ENCODE assay signal across 26 mouse cellular contexts in the genomic region with DNA sequence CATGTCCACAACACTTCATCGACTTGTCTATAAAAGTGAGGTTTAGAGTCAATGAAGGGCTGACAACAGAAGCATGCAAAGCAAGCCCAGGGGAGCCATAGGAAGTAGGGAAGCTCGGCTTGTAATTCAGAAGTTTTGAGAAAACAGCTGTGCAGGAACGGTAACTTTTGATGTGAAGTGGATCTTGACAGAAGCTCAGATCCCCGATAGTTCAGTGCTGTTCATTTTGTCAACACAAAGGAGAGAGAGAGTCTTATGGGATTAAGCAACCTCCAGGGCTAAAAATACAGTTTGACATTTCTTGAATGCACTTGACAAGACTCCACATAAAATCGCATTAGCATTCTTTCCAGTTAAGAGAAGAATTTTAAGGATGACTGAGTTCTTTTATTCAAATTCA.
DNase-seq lines count a peak whose midpoint lies in the region; ATAC-seq lines count a peak whose summit lies in the region.
"Had no signal": no experiment of that assay in that cellular context is flagged by ENCODE, and none has a peak within 500 bp of the region (broad histone marks: within the 10 kb centered on the region; RNA-seq: fewer than 3 reads in every experiment).

No protein-coding gene starts in this region.

- WGBS in heart, embryonic 12.5 days = 50% methylated on average over 5 of the region's 5 CpGs
- 16% methylated on average over 5 of the region's 5 CpGs for WGBS in midbrain, embryonic 13.5 days
- 14% methylated on average over 5 of the region's 5 CpGs for WGBS in midbrain, embryonic 15.5 days

- no peak overlapping the region for H3K27ac ChIP-seq in heart, embryonic 12.5 days (ENCODE audit: poor library complexity, severe bottlenecking)
- H3K27ac ChIP-seq in midbrain, embryonic 13.5 days = no peak overlapping the region
- H3K27ac ChIP-seq in midbrain, embryonic 15.5 days = no peak overlapping the region
- H3K27ac ChIP-seq: embryonic facial prominence, embryonic 13.5 days; forebrain, embryonic 12.5 days; liver, embryonic 12.5 days; stomach, embryonic 15.5 days had no signal

- no peaks in the 10 kb centered on the region for H3K4me1 ChIP-seq in heart, embryonic 12.5 days (replicated peaks)
- H3K4me1 ChIP-seq in midbrain, embryonic 13.5 days (replicated peaks) = peaks cover 13% of the 10 kb centered on the region
- H3K4me1 ChIP-seq in midbrain, embryonic 15.5 days = peaks cover 13% of the 10 kb centered on the region
- H3K4me1 ChIP-seq: embryonic facial prominence, embryonic 13.5 days; liver, embryonic 12.5 days; stomach, embryonic 15.5 days had no signal

- H3K4me2 ChIP-seq in heart, embryonic 12.5 days = no peak overlapping the region
- no peak overlapping the region for H3K4me2 ChIP-seq in midbrain, embryonic 13.5 days (replicated peaks)
- no peak overlapping the region for H3K4me2 ChIP-seq in midbrain, embryonic 15.5 days
- H3K4me2 ChIP-seq: embryonic facial prominence, embryonic 13.5 days; forebrain, embryonic 12.5 days; liver, embryonic 12.5 days; stomach, embryonic 15.5 days had no signal

- no peaks in the 10 kb centered on the region for H3K9me3 ChIP-seq in heart, embryonic 12.5 days (replicated peaks)
- H3K9me3 ChIP-seq in midbrain, embryonic 13.5 days = no peaks in the 10 kb centered on the region
- no peaks in the 10 kb centered on the region for H3K9me3 ChIP-seq in midbrain, embryonic 15.5 days
- H3K9me3 ChIP-seq: embryonic facial prominence, embryonic 13.5 days; forebrain, embryonic 12.5 days; stomach, embryonic 15.5 days had no signal

- no peak for ATAC-seq in heart, embryonic 12.5 days (ENCODE audit: insufficient number of reproducible peaks, low FRiP score)
- peak; percentile 63; the same call in 1 of the 2 replicates for ATAC-seq in midbrain, embryonic 13.5 days
- no peak for ATAC-seq in midbrain, embryonic 15.5 days (replicated peaks)
- ATAC-seq: hindbrain, embryonic 16.5 days; liver, embryonic 12.5 days; liver, postnatal 0 days had no signal

- H3K36me3 ChIP-seq in heart, embryonic 12.5 days = no peaks in the 10 kb centered on the region
- no peaks in the 10 kb centered on the region for H3K36me3 ChIP-seq in midbrain, embryonic 13.5 days
- H3K36me3 ChIP-seq in midbrain, embryonic 15.5 days (replicated peaks) = no peaks in the 10 kb centered on the region
- H3K36me3 ChIP-seq: embryonic facial prominence, embryonic 13.5 days; forebrain, embryonic 12.5 days; G1E; liver, embryonic 12.5 days; stomach, embryonic 15.5 days had no signal

- H3K27me3 ChIP-seq in heart, embryonic 12.5 days (replicated peaks) = peaks cover 9% of the 10 kb centered on the region; the same call in 1 of the 2 replicates
- H3K27me3 ChIP-seq in midbrain, embryonic 13.5 days = no peaks in the 10 kb centered on the region
- no peaks in the 10 kb centered on the region for H3K27me3 ChIP-seq in midbrain, embryonic 15.5 days (replicated peaks)
- H3K27me3 ChIP-seq: embryonic facial prominence, embryonic 13.5 days; forebrain, embryonic 12.5 days; liver, embryonic 12.5 days; stomach, embryonic 15.5 days had no signal

- H3K4me3 ChIP-seq in heart, embryonic 12.5 days = no peak overlapping the region
- no peak overlapping the region for H3K4me3 ChIP-seq in midbrain, embryonic 13.5 days (replicated peaks)
- H3K4me3 ChIP-seq in midbrain, embryonic 15.5 days = no peak overlapping the region
- H3K4me3 ChIP-seq: embryonic facial prominence, embryonic 13.5 days; erythroblast, embryonic 14.5 days; forebrain, embryonic 12.5 days; liver, embryonic 12.5 days; stomach, embryonic 15.5 days had no signal

- peak; percentile 23 for DNase-seq in cerebellum, adult 8-10 months
- no peak for DNase-seq in cerebellum, adult 11 months
- DNase-seq in heart, adult 11 months = peak; percentile 42
- peak; percentile 16 for DNase-seq in telencephalon, adult 2 months (ENCODE audit: low read depth, low spot score)
- DNase-seq in adrenal gland, postnatal 10 days = no peak
- DNase-seq: adrenal gland, adult 8-10 months; heart, postnatal 14 days; kidney, adult 2 months; kidney, postnatal 36 days; layer of hippocampus, postnatal 36 days; left cerebral cortex, postnatal 4 days; liver, postnatal 0 days; lung, postnatal 36 days; right cerebral cortex, postnatal 25 days; thymus, adult 18-20 months; thymus, postnatal 25 days had no signal

- no peak overlapping the region for H3K9ac ChIP-seq in heart, embryonic 12.5 days
- no peak overlapping the region for H3K9ac ChIP-seq in midbrain, embryonic 13.5 days (replicated peaks)
- H3K9ac ChIP-seq in midbrain, embryonic 15.5 days = no peak overlapping the region
- H3K9ac ChIP-seq: embryonic facial prominence, embryonic 13.5 days; forebrain, embryonic 12.5 days; liver, embryonic 12.5 days; liver, postnatal 0 days; stomach, embryonic 15.5 days had no signal

Comparison
In these comparisons a context has a peak if more than half of its experiments do, and no peak if none do; other contexts are left out.
1. DNase-seq: peak in cerebellum, adult 8-10 months (single experiment), heart, adult 11 months (single experiment) and telencephalon, adult 2 months (single experiment); none in cerebellum, adult 11 months (single experiment) and adrenal gland, postnatal 10 days (single experiment).